Mouse (Mus musculus): ENCODE measurements around the gene Cpvl.
A peak's percentile ranks its signal among the peaks of the same experiment; 100 is the strongest.

Cpvl gene

DNA sequence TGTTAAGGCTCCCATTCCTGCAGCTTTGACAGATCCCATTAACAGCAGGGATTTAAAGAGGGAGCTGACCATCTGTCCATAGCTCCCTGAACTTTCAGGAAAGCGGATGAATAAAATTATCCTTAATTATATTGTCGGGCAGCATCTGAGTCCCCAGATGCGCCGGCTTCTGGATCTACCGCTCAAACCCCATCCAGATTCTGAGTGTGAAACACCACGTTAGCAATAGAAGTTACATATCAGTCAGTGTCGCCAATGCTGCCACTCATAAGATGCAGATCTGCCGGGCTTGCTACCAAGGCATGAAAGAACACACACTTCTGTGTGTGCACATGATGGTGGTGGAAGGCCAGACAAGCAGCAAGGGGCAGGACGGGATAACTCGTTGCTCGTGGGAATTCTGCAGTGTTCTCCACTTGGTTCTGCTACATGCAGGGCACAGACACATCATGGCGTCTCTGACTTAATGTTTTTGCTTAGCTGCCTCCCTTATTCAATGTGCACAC lies 6.2 kb downstream of the Cpvl start:
- no peak for DNase-seq (ENCODE audit: low spot score in 2 of 2)

DNA sequence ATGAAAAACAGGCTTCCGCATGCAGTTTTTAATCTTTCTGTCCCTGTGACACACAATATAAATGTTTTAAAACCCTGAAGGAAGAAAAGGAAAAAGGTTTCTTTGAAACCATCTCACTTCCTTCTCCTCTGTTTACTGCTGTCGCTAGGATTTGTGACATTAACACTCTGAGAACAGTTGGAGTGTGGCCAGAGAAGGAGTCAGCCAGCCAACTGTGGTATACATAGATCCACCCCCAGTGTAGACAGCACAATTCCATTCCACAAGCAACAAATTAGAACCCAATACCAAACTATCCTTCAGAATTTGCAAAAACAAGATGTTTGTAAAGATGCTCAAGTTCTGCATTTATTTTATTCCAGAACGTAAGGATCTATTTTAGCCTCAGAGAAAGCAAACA lies 6.7 kb downstream of the Cpvl start:
- DNase-seq (ENCODE audit: low spot score in 2 of 2) = no peak

DNA sequence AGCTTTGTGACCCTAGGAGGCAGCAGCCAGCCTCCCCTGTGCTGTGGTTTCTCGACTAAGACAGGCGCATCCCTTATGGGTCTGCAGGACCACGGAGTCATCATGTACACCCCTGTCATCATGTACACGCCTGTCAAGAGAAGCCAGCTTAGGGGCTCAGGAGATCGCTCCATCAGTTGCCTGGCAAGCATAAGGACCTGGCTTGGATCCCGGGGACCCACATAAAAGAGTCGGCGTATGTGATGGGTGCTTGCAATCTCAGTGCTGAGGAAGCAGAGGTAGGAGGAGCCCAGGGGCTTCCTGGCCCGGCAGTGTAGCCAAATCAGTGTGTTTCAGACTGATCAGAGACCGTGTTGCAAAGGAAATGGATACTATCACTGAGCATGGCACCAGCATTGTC lies 9.4 kb downstream of the Cpvl start:
- DNase-seq (ENCODE audit: low spot score in 2 of 2) = no peak

GRCm38 (mm10) chr6:53968550-53968949 lies 9.9 kb downstream of the Cpvl start:
- no peak for DNase-seq (ENCODE audit: low spot score in 2 of 2)

DNA sequence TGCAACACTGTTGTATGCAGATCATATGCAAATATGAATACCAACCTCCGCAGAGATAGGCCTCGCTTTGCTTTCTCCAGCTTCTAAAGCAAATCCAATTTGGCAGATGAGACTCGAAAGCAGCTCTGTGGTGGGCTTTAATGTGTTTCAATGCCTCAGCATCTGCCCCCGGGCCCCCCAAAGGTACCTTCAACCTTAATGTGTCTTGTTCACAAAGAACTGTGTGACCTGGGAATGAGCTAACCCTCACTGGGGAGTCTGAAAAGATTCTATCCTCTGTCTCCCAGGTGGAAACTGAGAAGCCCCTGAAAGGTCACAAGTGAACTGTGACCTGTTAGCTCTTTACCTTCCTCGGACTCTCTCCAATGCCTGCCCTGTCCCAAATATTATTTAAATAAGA lies 11.9 kb downstream of the Cpvl start:
- DNase-seq (ENCODE audit: low spot score in 2 of 2) = no peak

DNA sequence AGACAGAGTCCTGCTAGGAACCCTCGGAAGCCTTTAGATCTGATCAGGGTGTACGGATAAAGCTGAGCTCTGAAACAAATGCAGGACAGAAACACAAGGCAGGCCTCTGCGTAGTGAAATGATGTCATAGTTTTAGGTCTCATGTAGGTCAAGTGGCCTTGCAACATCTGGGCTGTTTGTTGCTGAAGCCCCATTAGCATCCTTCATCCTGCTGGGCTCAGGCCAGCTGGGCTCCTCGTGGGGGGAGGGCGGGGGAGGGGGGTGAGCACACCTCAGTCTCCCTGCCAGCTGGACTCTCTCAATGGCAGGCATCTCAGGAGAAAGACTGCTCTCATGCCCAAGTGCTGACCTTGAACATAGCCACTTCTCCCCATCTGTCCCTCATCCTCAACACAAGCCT lies 12.6 kb downstream of the Cpvl start:
- no peak for DNase-seq (ENCODE audit: low spot score in 2 of 2)

GRCm38 (mm10) chr6:53963906-53964496 lies 14.5 kb downstream of the Cpvl start:
- no peak for DNase-seq (ENCODE audit: low spot score in 2 of 2)

- no peak for DNase-seq (ENCODE audit: low spot score in 2 of 2)
Measured at GRCm38 (mm10) chr6:53962006-53962405, 16.5 kb downstream of the Cpvl start.

GRCm38 (mm10) chr6:53959826-53960225 lies 18.6 kb downstream of the Cpvl start:
- DNase-seq (ENCODE audit: low spot score in 2 of 2) = peak in 1 of 2 experiments; percentile 14

- DNase-seq (ENCODE audit: low spot score in 2 of 2) = peak; percentile 48 to 49
Measured at GRCm38 (mm10) chr6:53958321-53958720, 20.1 kb downstream of the Cpvl start.

GRCm38 (mm10) chr6:53956513-53956912 lies 22.0 kb downstream of the Cpvl start:
- no peak for DNase-seq (ENCODE audit: low spot score in 2 of 2)

DNA sequence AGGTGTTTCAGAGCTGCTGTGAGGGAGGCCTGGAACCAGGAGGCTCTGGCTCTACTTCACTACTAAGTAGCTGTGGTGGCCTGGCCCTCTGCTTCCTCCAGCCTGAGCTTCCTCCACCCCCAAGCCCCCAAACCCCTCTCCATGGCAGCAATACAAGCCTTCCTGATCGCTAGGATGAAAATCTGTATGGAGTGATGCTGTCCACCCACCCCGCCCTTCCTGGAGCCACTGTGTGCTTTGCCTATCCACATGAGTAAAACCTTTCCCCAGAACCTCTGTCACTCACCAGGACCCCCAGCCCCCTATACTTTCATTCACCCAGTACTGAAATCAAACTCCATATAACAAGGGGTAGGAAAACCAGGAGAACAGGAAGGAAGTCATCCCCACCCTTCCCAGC lies 22.6 kb downstream of the Cpvl start:
- DNase-seq (ENCODE audit: low spot score in 2 of 2) = no peak

- DNase-seq (ENCODE audit: low spot score in 2 of 2) = no peak
Measured at GRCm38 (mm10) chr6:53955271-53955670, 23.2 kb downstream of the Cpvl start.

DNA sequence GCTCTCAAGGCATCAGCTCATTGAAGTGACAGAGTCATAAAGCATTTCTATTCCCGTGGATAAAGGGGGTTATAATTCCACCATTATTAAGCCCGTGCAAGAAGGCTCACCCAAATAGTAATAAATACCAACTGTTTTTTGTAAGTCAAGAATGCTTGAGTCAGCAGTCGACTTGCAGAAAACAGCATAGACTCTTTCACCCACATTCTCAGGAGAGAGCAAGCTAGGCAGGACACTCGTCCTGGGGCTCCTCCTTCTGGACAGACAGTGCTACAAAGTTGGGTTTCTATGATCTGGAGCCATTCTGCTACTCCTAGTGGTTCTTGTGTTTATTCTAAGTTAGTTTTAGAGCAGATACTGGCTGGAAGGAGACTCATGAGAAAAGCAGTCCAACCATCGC lies 24.4 kb downstream of the Cpvl start:
- DNase-seq (ENCODE audit: low spot score in 2 of 2) = peak in 1 of 2 experiments; percentile 32

- no peak for DNase-seq (ENCODE audit: low spot score in 2 of 2)
Measured at GRCm38 (mm10) chr6:53953348-53953747, 25.1 kb downstream of the Cpvl start.

GRCm38 (mm10) chr6:53951421-53951820 lies 27.1 kb downstream of the Cpvl start:
- DNase-seq (ENCODE audit: low spot score in 2 of 2) = no peak

DNA sequence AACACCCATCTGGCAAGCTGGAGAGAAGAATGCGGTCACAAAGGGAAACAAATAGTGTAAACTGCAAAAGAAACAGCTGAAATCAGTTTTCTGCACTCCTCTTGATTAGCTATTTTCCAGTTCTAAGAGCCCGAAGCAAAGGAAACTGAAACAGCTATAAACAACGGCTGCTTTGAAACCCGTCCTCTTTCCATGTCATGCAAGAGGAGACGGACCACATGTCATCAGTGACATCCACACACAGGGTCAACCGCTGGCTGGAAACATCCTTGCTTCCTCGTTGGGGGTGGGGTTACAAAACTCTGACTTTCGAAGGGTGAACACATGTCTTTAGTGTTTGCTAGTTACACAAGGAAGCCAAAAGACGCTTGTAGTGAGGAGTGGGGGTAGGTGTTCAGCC lies 27.6 kb downstream of the Cpvl start:
- DNase-seq (ENCODE audit: low spot score in 2 of 2) = no peak

DNA sequence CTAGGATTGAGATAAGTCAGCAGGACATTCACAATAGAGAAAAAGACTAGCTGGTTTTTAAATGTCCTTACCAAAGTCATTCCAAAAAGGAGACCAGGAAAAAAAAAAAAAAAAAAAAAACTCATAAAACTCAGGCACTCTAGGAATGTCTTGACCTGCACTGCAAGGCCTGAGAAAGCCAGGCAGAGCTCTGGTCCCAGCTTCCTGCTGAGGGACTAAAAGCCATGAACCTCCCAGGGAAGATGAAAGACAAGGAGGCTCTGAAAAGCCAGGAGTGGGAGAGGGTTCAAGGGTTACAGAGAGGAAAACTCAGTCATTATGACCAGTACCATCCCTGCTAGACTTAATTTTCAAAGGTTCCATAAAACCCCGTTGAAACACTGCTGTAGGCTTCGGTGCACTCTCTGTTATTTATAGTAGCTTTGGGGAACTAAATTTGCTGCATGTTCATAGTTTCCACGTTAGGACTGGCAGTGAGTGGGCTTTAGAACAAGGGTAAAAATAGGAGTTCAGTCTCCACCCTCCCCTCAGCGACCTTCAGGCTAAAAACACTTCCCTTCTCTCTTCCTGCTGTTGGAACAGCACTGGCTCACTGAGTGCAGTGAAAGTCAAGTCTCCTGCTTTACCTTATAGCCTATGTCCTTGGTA lies 30.0 kb downstream of the Cpvl start:
- DNase-seq (ENCODE audit: low spot score in 2 of 2) = no peak

- no peak for DNase-seq (ENCODE audit: low spot score in 2 of 2)
Measured at GRCm38 (mm10) chr6:53944887-53945286, 33.6 kb downstream of the Cpvl start.

DNA sequence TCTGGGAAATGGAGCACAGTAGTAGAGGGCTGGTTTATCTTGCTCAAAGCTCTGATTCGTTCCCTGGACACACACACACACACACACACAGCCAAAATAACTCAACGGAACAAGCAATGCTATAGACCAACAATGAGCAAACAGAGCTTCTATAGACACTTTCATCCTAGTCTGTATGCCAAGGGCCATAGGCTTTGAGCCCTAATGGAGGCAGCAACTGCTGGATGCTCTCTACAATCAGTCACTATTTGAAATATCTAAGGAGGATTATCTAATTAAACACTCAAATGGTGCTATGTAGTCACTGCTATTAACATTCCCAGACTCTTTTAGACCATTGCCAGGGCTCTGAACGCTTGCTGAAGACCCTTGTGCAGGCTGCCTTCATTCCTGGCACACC lies 34.1 kb downstream of the Cpvl start:
- no peak for DNase-seq (ENCODE audit: low spot score in 2 of 2)

DNA sequence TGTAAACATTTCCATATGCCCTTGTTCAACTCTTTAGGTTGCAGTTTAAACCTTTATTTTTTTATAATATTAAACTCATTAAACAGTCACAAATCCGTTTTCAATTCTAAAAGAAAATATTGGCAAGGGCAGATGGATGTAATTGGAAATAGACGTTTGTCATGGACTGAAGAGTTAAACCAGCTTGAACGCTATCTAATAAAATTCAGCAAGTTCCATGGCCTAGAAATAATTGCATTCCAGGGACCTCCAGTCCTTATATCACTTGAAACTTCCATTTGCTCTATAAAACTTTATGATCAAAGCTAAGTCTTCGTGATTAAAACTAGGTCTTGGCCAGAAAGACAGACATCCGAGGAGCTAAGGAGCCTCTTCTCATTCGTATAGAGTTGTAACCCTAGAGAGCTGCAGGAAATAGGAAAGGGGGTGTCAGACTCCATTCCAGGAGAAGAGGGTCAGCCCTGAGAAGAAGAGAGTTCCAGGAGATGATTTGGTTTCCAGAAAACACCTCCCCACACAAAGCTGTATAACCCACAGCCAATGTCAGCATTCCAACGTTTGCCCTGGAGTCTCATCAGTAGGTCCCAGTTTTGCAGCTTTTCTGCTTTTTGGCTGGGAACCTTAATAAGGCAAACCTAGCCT lies 36.2 kb downstream of the Cpvl start:
- no peak for DNase-seq (ENCODE audit: low spot score in 2 of 2)

DNA sequence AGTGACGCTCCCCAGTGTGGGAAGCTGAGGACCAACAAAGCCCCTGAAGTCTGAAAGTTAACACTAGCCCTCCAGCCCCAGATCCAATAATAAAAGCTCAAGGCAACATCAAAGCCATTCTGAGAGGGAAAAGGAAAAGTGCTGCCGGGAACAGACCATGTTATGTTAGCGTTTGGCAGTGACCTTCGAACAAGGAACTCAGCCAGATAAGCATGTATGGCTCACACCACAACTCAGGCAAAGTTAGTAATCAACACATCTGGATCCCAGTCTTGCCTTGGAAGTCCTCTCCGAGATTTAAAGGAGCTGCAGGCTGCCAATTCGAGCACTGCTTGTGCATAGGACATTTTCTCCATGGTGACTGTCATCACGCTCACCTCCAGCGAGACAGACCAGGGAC lies 38.7 kb downstream of the Cpvl start:
- no peak for DNase-seq (ENCODE audit: low spot score in 2 of 2)

GRCm38 (mm10) chr6:53938942-53939341 lies 39.5 kb downstream of the Cpvl start:
- DNase-seq (ENCODE audit: low spot score in 2 of 2) = no peak
